Mouse (Mus musculus) midbrain, embryonic 15.5 days (tissue): ENCODE measurements at regions not wholly inside any gene's neighbourhood (a gene's known extent, or its start where the extent isn't known, plus 50 kb on each side); places are given as distances from the start of the nearest gene placed in this dataset.

ENCODE experiments used
- ATAC-seq: fragments of 200-750 bp; cut with Nextera tagmentation; replicated peaks from 2 replicates; pipeline ENCODE4 v1.8.0; 2017; ENCODE audit warnings: moderate TSS enrichment
- H3K27ac ChIP-seq: fragments of 300-500 bp; sonication (generic); 2 replicates; pipeline ENCODE4 v1.5.1; 2015; ENCODE audit warnings: mild to moderate bottlenecking, inconsistent platforms
- H3K27me3 ChIP-seq: fragments of 300-500 bp; sonication (generic); replicated peaks from 2 replicates; pipeline ENCODE4 v1.6.1; 2015; ENCODE audit warnings: inconsistent platforms
- H3K36me3 ChIP-seq: fragments of 300-500 bp; sonication (generic); replicated peaks from 2 replicates; pipeline ENCODE4 v1.6.1; 2015; ENCODE audit warnings: inconsistent platforms
- H3K4me1 ChIP-seq: fragments of 300-500 bp; sonication (generic); 2 replicates; pipeline ENCODE4 v1.6.1; 2015; ENCODE audit warnings: inconsistent platforms
- H3K4me2 ChIP-seq: fragments of 300-500 bp; sonication (generic); 2 replicates; pipeline ENCODE4 v1.6.1; 2015; ENCODE audit warnings: inconsistent platforms, mild to moderate bottlenecking, moderate library complexity
- H3K4me3 ChIP-seq: fragments of 300-500 bp; sonication (generic); 2 replicates; pipeline ENCODE4 v1.5.1; 2015; ENCODE audit warnings: mild to moderate bottlenecking, inconsistent platforms
- H3K9ac ChIP-seq: fragments of 300-500 bp; sonication (generic); 2 replicates; pipeline ENCODE4 v1.6.1; 2015; ENCODE audit warnings: mild to moderate bottlenecking, inconsistent platforms
- H3K9me3 ChIP-seq: fragments of 300-500 bp; sonication (generic); 2 replicates; pipeline ENCODE4 v1.6.1; 2016; ENCODE audit warnings: inconsistent platforms
- WGBS: fragments of 180-500 bp; shearing (Covaris S2); methylation state at CpG from one replicate; pipeline ENCODE4 v1.1.7; 2015; ENCODE audit warnings: mixed read lengths; 5-methylcytosine and 5-hydroxymethylcytosine counted together

DNA sequence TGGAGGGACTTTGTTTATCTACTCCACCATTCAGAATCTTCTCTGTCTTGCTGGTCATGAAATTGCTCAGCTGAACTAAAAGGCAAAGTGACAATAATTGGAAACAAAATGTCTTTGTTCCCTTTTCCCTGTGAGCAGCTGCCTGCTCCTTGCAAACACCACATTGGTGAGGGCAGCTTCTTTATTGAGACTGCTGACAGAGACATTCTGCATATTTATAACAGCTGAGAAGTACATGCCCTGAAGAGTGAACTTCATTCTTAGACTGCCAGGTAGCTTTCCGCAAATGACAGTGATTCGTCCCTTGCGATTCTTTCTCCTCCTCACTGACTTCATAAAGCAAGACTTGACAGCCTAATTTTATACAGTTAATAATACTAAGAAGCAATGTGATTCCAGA is 237.0 kb downstream of the Cps1 start:
- Histone ChIP-seq H3K36me3 (no peaks in the 10 kb centered on the region), H3K4me2 (no peak overlapping the region), H3K27me3 (no peaks in the 10 kb centered on the region), H3K9ac (no peak overlapping the region), H3K4me1 (peaks cover 7% of the 10 kb centered on the region; the same call in 1 of the 2 replicates), H3K4me3 (no peak overlapping the region), H3K9me3 (no peaks in the 10 kb centered on the region), H3K27ac (no peak overlapping the region)
- peak; percentile 66; the same call in 1 of the 2 replicates for ATAC-seq
- 26% methylated on average over 3 of the region's 3 CpGs for WGBS

DNA sequence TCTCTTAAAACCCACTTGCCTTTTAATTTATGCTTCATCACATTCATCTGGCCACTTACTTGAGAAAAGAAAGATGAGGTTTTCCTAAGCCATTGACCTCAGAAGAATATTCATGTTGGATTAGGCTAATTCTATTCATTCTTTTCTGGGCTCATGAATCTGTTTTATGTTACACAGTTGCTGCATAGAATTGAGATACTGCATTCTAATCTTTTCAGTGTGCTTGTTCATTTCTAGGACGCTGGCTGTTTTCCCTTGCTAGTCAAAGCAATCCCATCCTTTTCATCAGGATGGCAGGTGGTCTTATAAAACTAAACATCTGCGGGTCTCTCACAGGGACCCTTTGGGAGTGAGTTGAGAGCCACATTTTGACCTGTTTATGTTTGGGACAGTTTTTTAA is 243.2 kb downstream of the Cps1 start:
- H3K36me3 ChIP-seq = no peaks in the 10 kb centered on the region
- H3K27ac ChIP-seq = peak overlapping the region; percentile 41; the same call in 1 of the 2 replicates
- no peaks in the 10 kb centered on the region for H3K9me3 ChIP-seq
- peaks cover 10% of the 10 kb centered on the region for H3K4me1 ChIP-seq
- H3K27me3 ChIP-seq = no peaks in the 10 kb centered on the region
- H3K4me2 ChIP-seq = no peak overlapping the region
- no peak; the same call in 1 of the 2 replicates for ATAC-seq
- H3K4me3 ChIP-seq = no peak overlapping the region
- 1% methylated on average over 2 of the region's 2 CpGs for WGBS
- no peak overlapping the region for H3K9ac ChIP-seq

DNA sequence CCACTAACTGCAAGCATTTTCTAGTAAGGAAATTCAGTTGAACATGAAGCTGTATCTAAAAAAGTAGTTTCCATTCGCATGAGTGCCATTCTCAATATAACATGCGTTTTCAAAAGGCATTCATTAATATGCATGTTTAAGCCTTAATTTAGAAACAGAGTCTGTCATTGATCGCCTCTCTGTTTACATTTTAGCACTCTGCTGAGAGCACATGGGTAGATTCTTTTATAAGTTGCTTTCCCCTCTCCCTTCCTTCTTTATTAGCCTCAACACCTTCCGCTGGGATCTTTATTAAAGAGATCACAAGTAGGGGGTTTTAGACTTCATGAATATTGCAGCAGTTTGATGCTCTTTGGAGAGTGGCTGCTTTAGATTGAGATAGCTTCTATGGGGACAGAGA is 243.7 kb downstream of the Cps1 start:
- ATAC-seq = peak; percentile 82
- 7% methylated on average over 4 of the region's 4 CpGs for WGBS
- no peak overlapping the region for H3K9ac ChIP-seq
- H3K36me3 ChIP-seq = no peaks in the 10 kb centered on the region
- no peak overlapping the region for H3K27ac ChIP-seq
- no peaks in the 10 kb centered on the region for H3K9me3 ChIP-seq
- no peak overlapping the region for H3K4me2 ChIP-seq
- H3K4me1 ChIP-seq = peaks cover 10% of the 10 kb centered on the region
- no peak overlapping the region for H3K4me3 ChIP-seq
- no peaks in the 10 kb centered on the region for H3K27me3 ChIP-seq

DNA sequence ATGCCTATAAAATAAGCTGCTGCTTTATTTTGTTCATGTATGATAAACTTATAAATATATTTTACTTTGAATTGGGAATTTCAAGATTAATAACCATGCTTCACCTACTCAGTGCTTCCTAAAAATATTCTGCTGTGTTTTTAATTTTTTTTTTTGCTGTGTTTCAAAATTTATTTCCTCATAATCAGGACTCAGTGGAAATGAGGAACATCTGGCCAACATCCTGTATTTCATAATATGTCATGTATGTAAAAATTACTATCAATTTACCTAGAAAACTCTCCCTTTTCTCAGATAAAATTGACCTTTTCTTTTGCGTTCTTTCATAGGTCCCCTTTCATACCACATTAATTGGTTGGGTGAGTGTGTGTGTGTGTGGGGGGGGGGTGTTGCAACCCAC is 259.5 kb downstream of the Cps1 start:
- Histone ChIP-seq H3K27me3 (no peaks in the 10 kb centered on the region), H3K9me3 (no peaks in the 10 kb centered on the region), H3K9ac (no peak overlapping the region), H3K27ac (no peak overlapping the region), H3K4me2 (no peak overlapping the region), H3K36me3 (no peaks in the 10 kb centered on the region), H3K4me1 (peaks cover 4% of the 10 kb centered on the region), H3K4me3 (no peak overlapping the region)
- no peak for ATAC-seq
- 88% methylated on average over 1 of the region's 1 CpGs for WGBS

DNA sequence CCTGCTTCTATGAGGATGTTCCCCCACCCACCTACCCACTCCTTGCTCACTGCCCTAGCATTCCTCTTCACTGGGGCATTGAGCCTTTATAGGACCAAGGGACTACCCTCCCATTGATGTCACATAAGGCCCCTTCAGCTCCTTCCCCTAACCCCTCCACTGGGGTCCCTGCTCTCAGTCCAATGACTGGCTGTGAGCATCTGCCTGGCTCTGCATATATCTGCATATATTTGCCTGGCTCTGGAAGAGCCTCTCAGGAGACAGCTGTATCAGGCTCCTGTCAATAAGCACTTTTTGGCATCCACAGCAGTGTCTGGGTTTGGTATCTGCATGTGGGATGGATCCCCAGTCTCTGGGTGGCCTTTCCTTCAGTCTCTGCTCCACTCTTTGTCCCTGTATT is 262.6 kb downstream of the Cps1 start:
- ATAC-seq = peak; percentile 83
- H3K27me3 ChIP-seq = no peaks in the 10 kb centered on the region
- no peak overlapping the region for H3K4me2 ChIP-seq
- no peaks in the 10 kb centered on the region for H3K9me3 ChIP-seq
- peaks cover 4% of the 10 kb centered on the region for H3K4me1 ChIP-seq
- no peak overlapping the region for H3K9ac ChIP-seq
- H3K27ac ChIP-seq = no peak overlapping the region
- H3K36me3 ChIP-seq = no peaks in the 10 kb centered on the region
- H3K4me3 ChIP-seq = no peak overlapping the region

DNA sequence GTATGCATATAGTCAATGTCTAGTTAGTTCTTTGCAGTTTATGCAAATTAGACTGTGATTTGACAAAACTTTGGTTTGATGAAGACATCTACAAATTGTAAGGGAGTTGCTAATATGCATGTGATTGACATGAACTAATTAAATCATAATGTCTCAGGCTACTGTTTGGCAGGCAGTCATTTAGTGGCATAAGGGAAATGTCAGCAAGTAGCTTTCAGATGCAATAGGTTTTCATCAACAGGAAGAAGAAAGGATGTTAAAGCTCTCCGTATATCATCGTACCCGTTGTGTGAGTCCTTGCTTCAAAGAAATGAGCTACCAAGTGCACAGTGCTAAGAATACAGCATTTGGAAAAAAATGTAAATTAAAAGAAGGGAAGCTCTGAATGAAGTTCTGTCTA is 264.1 kb downstream of the Cps1 start:
- no peak for ATAC-seq
- whole genome bisulfite sequencing = 59% methylated on average over 3 of the region's 3 CpGs

GRCm38 (mm10) chr1:67397757-67398446 is 275.1 kb downstream of the Cps1 start:
- no peaks in the 10 kb centered on the region for H3K9me3 ChIP-seq
- no peak overlapping the region for H3K27ac ChIP-seq
- no peaks in the 10 kb centered on the region for H3K36me3 ChIP-seq
- WGBS = 79% methylated on average over 10 of the region's 10 CpGs
- ATAC-seq = 0 out of 2 replicates have a peak, but pooled peaks have one; percentile 24
- H3K4me1 ChIP-seq = no peaks in the 10 kb centered on the region
- H3K27me3 ChIP-seq = no peaks in the 10 kb centered on the region
- no peak overlapping the region for H3K4me3 ChIP-seq
- no peak overlapping the region for H3K9ac ChIP-seq
- H3K4me2 ChIP-seq = no peak overlapping the region

More for the DNA sequence above, 264.1 kb downstream of the Cps1 start:
- H3K9ac ChIP-seq = no peak overlapping the region
- H3K27me3 ChIP-seq = no peaks in the 10 kb centered on the region
- no peak overlapping the region for H3K4me2 ChIP-seq
- H3K9me3 ChIP-seq = no peaks in the 10 kb centered on the region
- no peaks in the 10 kb centered on the region for H3K36me3 ChIP-seq
- no peak overlapping the region for H3K27ac ChIP-seq
- H3K4me3 ChIP-seq = no peak overlapping the region
- H3K4me1 ChIP-seq = peaks cover 4% of the 10 kb centered on the region

DNA sequence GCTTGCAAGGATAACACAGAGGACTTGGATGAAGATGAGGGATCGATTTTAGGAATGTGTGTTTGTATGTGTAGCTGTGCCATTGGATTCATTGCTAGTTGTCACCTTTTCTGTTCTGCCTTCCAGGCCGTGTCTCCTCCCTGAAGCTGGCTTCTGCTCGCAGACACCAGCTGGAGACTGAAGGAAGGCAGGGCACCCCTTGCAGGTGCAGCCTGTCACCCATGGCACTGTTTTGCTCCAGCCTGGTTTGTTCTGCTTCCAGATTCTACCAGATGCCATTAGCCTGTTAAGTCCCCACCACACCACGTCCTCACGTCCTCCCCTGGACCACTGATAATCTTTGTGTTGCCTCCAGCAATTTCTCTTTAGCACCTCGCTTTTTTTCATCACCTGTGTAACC is 286.7 kb downstream of the Cps1 start:
- no peaks in the 10 kb centered on the region for H3K36me3 ChIP-seq
- H3K4me2 ChIP-seq = no peak overlapping the region
- H3K4me3 ChIP-seq = no peak overlapping the region
- no peak for ATAC-seq
- WGBS = 89% methylated on average over 6 of the region's 6 CpGs
- no peak overlapping the region for H3K27ac ChIP-seq
- no peak overlapping the region for H3K9ac ChIP-seq
- no peaks in the 10 kb centered on the region for H3K27me3 ChIP-seq
- H3K4me1 ChIP-seq = no peaks in the 10 kb centered on the region
- H3K9me3 ChIP-seq = no peaks in the 10 kb centered on the region

GRCm38 (mm10) chr1:67417196-67417595 is 294.4 kb downstream of the Cps1 start:
- WGBS = 85% methylated on average over 1 of the region's 1 CpGs
- Histone ChIP-seq H3K4me1 (no peaks in the 10 kb centered on the region), H3K9ac (no peak overlapping the region), H3K36me3 (no peaks in the 10 kb centered on the region), H3K9me3 (no peaks in the 10 kb centered on the region), H3K4me3 (no peak overlapping the region), H3K27me3 (no peaks in the 10 kb centered on the region), H3K27ac (no peak overlapping the region), H3K4me2 (no peak overlapping the region)
- no peak for ATAC-seq

GRCm38 (mm10) chr1:67428398-67428797 is 305.6 kb downstream of the Cps1 start:
- H3K36me3 ChIP-seq = no peaks in the 10 kb centered on the region
- ATAC-seq = no peak
- H3K4me1 ChIP-seq = no peaks in the 10 kb centered on the region
- 34% methylated on average over 3 of the region's 3 CpGs for WGBS
- H3K27ac ChIP-seq = no peak overlapping the region
- no peak overlapping the region for H3K4me3 ChIP-seq
- no peak overlapping the region for H3K9ac ChIP-seq
- no peak overlapping the region for H3K4me2 ChIP-seq
- H3K9me3 ChIP-seq = no peaks in the 10 kb centered on the region
- no peaks in the 10 kb centered on the region for H3K27me3 ChIP-seq

DNA sequence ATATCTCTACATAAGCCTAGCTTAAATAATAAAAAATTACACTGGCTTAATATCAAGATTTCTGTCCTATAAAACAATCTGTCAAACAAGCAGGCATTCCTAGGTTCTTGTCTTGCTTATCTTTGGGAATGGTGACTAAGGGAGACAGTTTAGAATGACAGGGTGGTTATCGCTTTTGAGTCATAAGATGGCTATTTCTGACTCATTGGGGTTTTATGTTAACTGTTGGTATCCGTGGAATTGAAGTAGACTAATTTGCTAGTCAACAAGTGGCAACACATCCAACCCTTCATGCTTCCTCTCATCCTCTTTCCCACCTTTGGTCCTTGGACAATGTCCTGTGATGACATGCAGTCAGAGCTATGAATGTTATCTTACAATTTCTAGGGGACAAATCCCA is 328.0 kb downstream of the Cps1 start:
- no peaks in the 10 kb centered on the region for H3K9me3 ChIP-seq
- H3K27ac ChIP-seq = no peak overlapping the region
- H3K9ac ChIP-seq = no peak overlapping the region
- H3K27me3 ChIP-seq = no peaks in the 10 kb centered on the region
- H3K4me3 ChIP-seq = no peak overlapping the region
- no peaks in the 10 kb centered on the region for H3K36me3 ChIP-seq
- WGBS = 90% methylated on average over 2 of the region's 2 CpGs
- no peaks in the 10 kb centered on the region for H3K4me1 ChIP-seq
- no peak for ATAC-seq
- H3K4me2 ChIP-seq = no peak overlapping the region

- H3K9me3 ChIP-seq = no peaks in the 10 kb centered on the region
- no peaks in the 10 kb centered on the region for H3K27me3 ChIP-seq
- H3K4me3 ChIP-seq = no peak overlapping the region
- 49% methylated on average over 2 of the region's 2 CpGs for WGBS
- no peak for ATAC-seq
- H3K27ac ChIP-seq = no peak overlapping the region
- no peak overlapping the region for H3K4me2 ChIP-seq
- peaks cover 5% of the 10 kb centered on the region; the same call in 1 of the 2 replicates for H3K4me1 ChIP-seq
- H3K9ac ChIP-seq = no peak overlapping the region
- H3K36me3 ChIP-seq = no peaks in the 10 kb centered on the region
These were observed 341.4 kb downstream of the Cps1 start for GRCm38 (mm10) chr1:67464203-67464602.

- no peaks in the 10 kb centered on the region for H3K27me3 ChIP-seq
- H3K4me3 ChIP-seq = no peak overlapping the region
- H3K27ac ChIP-seq = no peak overlapping the region
- H3K9ac ChIP-seq = no peak overlapping the region
- H3K36me3 ChIP-seq = no peaks in the 10 kb centered on the region
- no peaks in the 10 kb centered on the region for H3K9me3 ChIP-seq
- peaks cover 5% of the 10 kb centered on the region; the same call in 1 of the 2 replicates for H3K4me1 ChIP-seq
- no peak for ATAC-seq
- no peak overlapping the region for H3K4me2 ChIP-seq
- 61% methylated on average over 4 of the region's 4 CpGs for WGBS
These were observed 342.7 kb downstream of the Cps1 start for GRCm38 (mm10) chr1:67465527-67465926.
